Mouse (Mus musculus): Measurements from ENCODE around the gene Slc39a1. TPM values are rescaled to one million over a fixed set of nuclear protein-coding genes. Genes with fewer than 3 reads are reported as not detected.

Gene Slc39a1
- polyA plus RNA-seq, 1 experiment from 2014 or later = 114 TPM

DNA sequence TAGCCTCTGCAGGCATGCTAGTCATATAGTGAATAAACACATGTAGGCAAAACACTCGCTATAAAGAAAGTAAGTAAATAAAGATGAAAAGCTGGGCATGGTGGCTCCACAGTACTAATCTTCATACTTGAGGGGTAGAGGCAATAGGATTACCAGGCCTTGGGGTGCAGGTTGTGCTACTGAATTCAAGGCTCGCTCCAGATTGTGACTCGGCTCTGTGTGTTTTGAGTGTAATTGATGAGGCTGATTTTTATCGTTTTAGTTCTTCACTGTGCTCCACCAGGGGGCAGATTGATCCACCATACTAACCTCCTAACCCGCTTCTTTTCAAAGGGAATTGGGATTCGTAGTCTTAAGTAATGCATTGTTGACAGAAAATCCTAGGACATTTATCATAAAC lies 27.9 kb upstream of the Slc39a1 start:
- Histone ChIP-seq H3K4me2 (replicated peaks) (peak overlapping the region; percentile 80), H3K27me3 (replicated peaks) (no peaks in the 10 kb centered on the region), H3K4me1 (replicated peaks) (peaks cover 9% of the 10 kb centered on the region), H3K27ac (peak overlapping the region; percentile 89), H3K9me3 (no peaks in the 10 kb centered on the region), H3K36me3 (0 out of 2 replicates have a peak, but pooled peaks cover 4% of the 10 kb centered on the region), H3K9ac (peak overlapping the region; percentile 55; the same call in 1 of the 2 replicates), H3K4me3 (replicated peaks) (peak overlapping the region; percentile 53)
- ATAC-seq = peak; percentile 71
- WGBS = 9% methylated on average over 6 of the region's 6 CpGs

GRCm38 (mm10) chr3:90220531-90220951 lies 27.4 kb upstream of the Slc39a1 start:
- peak; percentile 90 for ATAC-seq
- Histone ChIP-seq H3K4me3 (replicated peaks) (peak overlapping the region; percentile 53), H3K9ac (peak overlapping the region; percentile 55), H3K27me3 (replicated peaks) (no peaks in the 10 kb centered on the region), H3K9me3 (no peaks in the 10 kb centered on the region), H3K36me3 (0 out of 2 replicates have a peak, but pooled peaks cover 4% of the 10 kb centered on the region), H3K4me2 (replicated peaks) (peak overlapping the region; percentile 80), H3K4me1 (replicated peaks) (peaks cover 9% of the 10 kb centered on the region), H3K27ac (peak overlapping the region; percentile 89)
- WGBS = under 1% methylated on average over 20 of the region's 20 CpGs

- ATAC-seq = peak; percentile 5; the same call in 1 of the 2 replicates
- Histone ChIP-seq H3K4me3 (replicated peaks) (peak overlapping the region; percentile 53), H3K36me3 (0 out of 2 replicates have a peak, but pooled peaks cover 4% of the 10 kb centered on the region), H3K27me3 (replicated peaks) (no peaks in the 10 kb centered on the region), H3K4me2 (replicated peaks) (peak overlapping the region; percentile 80), H3K4me1 (replicated peaks) (peaks cover 9% of the 10 kb centered on the region), H3K9ac (peak overlapping the region; percentile 55), H3K27ac (peak overlapping the region; percentile 89; the same call in 1 of the 2 replicates), H3K9me3 (no peaks in the 10 kb centered on the region)
- 15% methylated on average over 5 of the region's 5 CpGs for WGBS
These were observed 26.8 kb upstream of the Slc39a1 start for GRCm38 (mm10) chr3:90221123-90221522.

DNA sequence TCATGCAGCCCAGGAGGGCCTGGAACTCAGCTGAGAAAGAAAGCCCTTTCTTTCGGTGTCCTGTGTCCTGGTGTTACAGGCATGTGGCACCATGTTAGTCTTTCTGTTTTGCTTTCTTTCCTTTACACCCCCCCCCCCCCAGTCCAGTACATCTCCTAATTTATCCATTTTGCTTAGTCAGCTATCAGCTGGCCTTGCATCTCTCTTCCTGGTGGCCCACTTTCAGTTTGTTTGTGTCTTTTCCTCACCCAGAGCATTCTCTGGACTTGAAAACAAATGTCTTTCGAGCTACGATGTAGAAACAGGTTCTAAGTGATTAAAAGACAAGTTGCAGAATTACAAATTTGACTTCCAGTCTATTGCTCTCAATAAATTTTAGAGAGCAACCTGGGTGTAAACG lies 25.5 kb upstream of the Slc39a1 start:
- Histone ChIP-seq H3K4me3 (replicated peaks) (no peak overlapping the region), H3K4me2 (replicated peaks) (no peak overlapping the region), H3K9me3 (no peaks in the 10 kb centered on the region), H3K27me3 (replicated peaks) (no peaks in the 10 kb centered on the region), H3K9ac (no peak overlapping the region), H3K27ac (no peak overlapping the region), H3K36me3 (0 out of 2 replicates have a peak, but pooled peaks cover 4% of the 10 kb centered on the region), H3K4me1 (replicated peaks) (peaks cover 9% of the 10 kb centered on the region)
- 86% methylated on average over 4 of the region's 4 CpGs for WGBS
- no peak for ATAC-seq

DNA sequence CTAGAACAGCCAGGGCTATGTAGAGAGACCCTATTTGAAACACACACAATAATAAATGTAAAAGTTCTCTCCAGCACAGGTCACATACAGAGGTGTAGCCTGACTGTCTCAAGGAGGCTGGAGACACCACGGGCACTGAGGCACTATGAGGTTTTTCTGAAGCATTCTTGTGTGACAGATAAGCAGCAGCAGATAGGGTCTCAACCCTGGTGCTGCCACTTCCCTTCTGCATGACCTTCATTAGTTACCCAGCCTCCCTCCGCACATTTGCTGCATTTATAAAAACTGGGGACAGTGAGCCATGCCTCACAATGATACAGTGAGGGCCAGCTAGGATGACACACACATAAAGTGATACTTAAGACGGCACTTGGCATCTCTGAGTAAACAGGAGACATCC lies 25.0 kb upstream of the Slc39a1 start:
- Histone ChIP-seq H3K9me3 (no peaks in the 10 kb centered on the region), H3K27me3 (replicated peaks) (no peaks in the 10 kb centered on the region), H3K4me2 (replicated peaks) (no peak overlapping the region), H3K9ac (no peak overlapping the region), H3K4me1 (replicated peaks) (peaks cover 9% of the 10 kb centered on the region), H3K27ac (no peak overlapping the region), H3K36me3 (0 out of 2 replicates have a peak, but pooled peaks cover 4% of the 10 kb centered on the region), H3K4me3 (replicated peaks) (no peak overlapping the region)
- 69% methylated on average over 3 of the region's 3 CpGs for WGBS
- ATAC-seq = no peak

GRCm38 (mm10) chr3:90224331-90224730 lies 23.6 kb upstream of the Slc39a1 start:
- ATAC-seq = no peak
- no peaks in the 10 kb centered on the region for H3K27me3 ChIP-seq (replicated peaks)
- H3K4me2 ChIP-seq (replicated peaks) = no peak overlapping the region
- H3K4me1 ChIP-seq (replicated peaks) = peaks cover 9% of the 10 kb centered on the region
- H3K4me3 ChIP-seq (replicated peaks) = no peak overlapping the region
- no peak overlapping the region for H3K9ac ChIP-seq
- 0 out of 2 replicates have a peak, but pooled peaks cover 4% of the 10 kb centered on the region for H3K36me3 ChIP-seq
- 83% methylated on average over 10 of the region's 10 CpGs for WGBS
- H3K27ac ChIP-seq = no peak overlapping the region
- H3K9me3 ChIP-seq = no peaks in the 10 kb centered on the region

- 10% methylated on average over 8 of the region's 8 CpGs for WGBS
- peaks cover 2% of the 10 kb centered on the region; the same call in 1 of the 2 replicates for H3K4me1 ChIP-seq (replicated peaks)
- H3K27ac ChIP-seq = peak overlapping the region; percentile 88; the same call in 1 of the 2 replicates
- peak overlapping the region; percentile 75 for H3K4me3 ChIP-seq (replicated peaks)
- H3K27me3 ChIP-seq (replicated peaks) = no peaks in the 10 kb centered on the region
- peak overlapping the region; percentile 26; the same call in 1 of the 2 replicates for H3K9ac ChIP-seq
- H3K4me2 ChIP-seq (replicated peaks) = peak overlapping the region; percentile 76
- H3K9me3 ChIP-seq = no peaks in the 10 kb centered on the region
- peaks cover 15% of the 10 kb centered on the region for H3K36me3 ChIP-seq
- ATAC-seq = no peak
These were observed 16.9 kb upstream of the Slc39a1 start for GRCm38 (mm10) chr3:90231075-90231474.

DNA sequence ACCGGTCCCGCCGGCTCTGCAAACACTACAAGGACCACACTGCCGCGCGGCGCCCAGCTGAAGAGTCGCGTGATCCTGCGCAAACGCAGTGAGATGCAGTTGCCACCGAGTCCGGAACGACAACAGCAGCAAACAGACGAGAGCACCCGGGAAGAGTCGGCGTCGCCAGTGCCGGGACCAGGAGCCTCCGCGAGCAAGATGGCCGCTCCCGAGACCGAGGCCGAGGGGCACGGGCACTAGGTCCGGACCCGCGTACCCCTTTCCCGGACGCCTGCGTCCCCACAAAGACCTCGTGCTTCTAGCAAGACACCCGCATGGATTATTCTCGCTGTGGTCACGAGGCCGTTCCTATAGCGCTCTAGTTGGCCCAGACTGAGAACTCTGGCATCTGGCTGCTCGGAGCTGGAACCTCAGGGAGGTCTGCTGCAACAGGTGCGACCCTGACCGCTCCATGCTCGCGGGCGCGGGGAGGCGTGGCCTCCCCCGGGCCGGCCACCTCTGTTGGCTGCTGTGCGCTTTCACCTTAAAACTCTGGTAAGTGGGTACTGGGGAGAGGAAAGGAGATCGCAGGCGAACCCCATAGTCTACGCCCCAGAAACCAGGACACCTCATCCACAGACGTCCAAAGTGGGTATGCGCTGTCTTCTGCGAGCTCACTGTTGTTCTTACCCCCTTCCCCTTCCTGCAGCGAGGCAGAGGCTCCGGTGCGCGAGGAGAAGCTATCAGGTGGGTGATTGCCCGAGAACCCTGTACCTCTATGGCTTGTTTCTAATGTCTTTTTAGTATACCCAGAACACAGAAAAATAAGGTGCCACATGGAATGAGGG lies 16.3 kb upstream of the Slc39a1 start, which contains the start of gene Jtb:
Gene Jtb, plus strand, starts transcription at position 91 of the 827 bp plus-strand sequence.
- Histone ChIP-seq H3K9me3 (no peaks in the 10 kb centered on the region), H3K4me3 (replicated peaks) (peak within 1 kb of the TSS; percentile 75), H3K9ac (peak within 1 kb of the TSS; percentile 84), H3K27me3 (replicated peaks) (no peaks in the 10 kb centered on the region), H3K4me1 (replicated peaks) (peaks cover 2% of the 10 kb centered on the region; the same call in 1 of the 2 replicates), H3K4me2 (replicated peaks) (peak within 1 kb of the TSS; percentile 76), H3K36me3 (peaks cover 15% of the 10 kb centered on the region), H3K27ac (peak within 1 kb of the TSS; percentile 88)
- ATAC-seq = peak; percentile 99
- WGBS = under 1% methylated on average over 61 of the region's 61 CpGs

DNA sequence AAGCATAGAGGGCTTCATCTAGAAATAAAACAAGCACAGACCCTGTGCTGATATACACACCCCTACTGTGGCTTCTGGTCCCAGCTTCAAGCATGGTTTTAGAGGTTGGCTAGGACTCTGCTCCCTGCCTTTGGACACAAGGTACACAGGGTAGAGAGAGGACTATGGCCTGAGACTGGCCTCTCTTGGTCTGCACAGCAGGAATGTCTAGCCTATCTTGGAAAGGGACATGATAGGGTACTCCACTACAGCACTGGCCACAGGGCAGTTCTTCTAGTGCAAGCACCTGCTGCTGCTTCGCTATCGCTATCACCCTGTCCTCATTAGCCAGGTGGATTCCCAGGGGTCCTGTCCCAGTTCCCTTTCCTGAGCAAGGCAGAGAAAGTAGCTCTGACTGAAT lies 6.7 kb upstream of the Slc39a1 start:
- 91% methylated on average over 2 of the region's 2 CpGs for WGBS
- Histone ChIP-seq H3K27ac (no peak overlapping the region), H3K27me3 (replicated peaks) (no peaks in the 10 kb centered on the region), H3K4me2 (replicated peaks) (no peak overlapping the region), H3K36me3 (no peaks in the 10 kb centered on the region), H3K9ac (no peak overlapping the region), H3K4me1 (replicated peaks) (peaks cover 13% of the 10 kb centered on the region), H3K4me3 (replicated peaks) (no peak overlapping the region), H3K9me3 (no peaks in the 10 kb centered on the region)
- no peak for ATAC-seq

DNA sequence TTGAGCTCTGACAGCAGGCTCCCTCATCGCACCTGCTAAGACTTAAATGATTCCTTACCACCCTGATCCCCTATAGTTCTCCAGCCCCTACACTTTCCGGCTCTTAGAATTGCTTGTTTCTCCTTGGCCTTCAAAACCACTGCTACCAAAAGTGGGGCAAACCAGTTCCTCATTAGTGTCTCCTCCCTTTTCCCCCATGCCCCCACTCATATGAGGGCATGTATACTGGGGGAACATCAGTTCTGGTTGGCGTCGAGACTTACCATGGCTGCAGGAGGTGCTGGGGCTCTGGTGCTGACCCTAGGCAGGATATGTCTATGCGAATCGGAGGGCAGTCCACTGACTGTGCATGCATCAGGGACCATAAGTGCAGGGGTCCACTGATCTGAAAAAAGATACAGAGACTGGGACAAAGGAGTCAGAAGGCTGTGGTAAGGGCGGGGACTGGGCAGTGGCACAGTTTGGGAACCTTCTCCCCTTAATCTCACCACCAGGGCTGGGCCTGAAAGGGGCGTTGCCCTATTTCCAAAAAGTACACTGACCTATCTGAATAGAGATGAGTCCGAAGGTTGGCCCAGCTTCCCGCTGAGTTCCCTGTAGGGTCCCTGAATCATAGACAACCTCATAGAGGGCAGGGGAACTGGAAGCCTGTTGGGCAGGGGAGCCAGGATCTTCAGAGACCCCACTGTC lies 6.2 kb upstream of the Slc39a1 start:
- peak overlapping the region; percentile 74; the same call in 1 of the 2 replicates for H3K4me2 ChIP-seq (replicated peaks)
- 85% methylated on average over 10 of the region's 10 CpGs for WGBS
- H3K9ac ChIP-seq = no peak overlapping the region
- H3K4me3 ChIP-seq (replicated peaks) = no peak overlapping the region
- ATAC-seq = no peak
- H3K36me3 ChIP-seq = no peaks in the 10 kb centered on the region
- peaks cover 13% of the 10 kb centered on the region for H3K4me1 ChIP-seq (replicated peaks)
- H3K9me3 ChIP-seq = no peaks in the 10 kb centered on the region
- no peak overlapping the region for H3K27ac ChIP-seq
- H3K27me3 ChIP-seq (replicated peaks) = no peaks in the 10 kb centered on the region

DNA sequence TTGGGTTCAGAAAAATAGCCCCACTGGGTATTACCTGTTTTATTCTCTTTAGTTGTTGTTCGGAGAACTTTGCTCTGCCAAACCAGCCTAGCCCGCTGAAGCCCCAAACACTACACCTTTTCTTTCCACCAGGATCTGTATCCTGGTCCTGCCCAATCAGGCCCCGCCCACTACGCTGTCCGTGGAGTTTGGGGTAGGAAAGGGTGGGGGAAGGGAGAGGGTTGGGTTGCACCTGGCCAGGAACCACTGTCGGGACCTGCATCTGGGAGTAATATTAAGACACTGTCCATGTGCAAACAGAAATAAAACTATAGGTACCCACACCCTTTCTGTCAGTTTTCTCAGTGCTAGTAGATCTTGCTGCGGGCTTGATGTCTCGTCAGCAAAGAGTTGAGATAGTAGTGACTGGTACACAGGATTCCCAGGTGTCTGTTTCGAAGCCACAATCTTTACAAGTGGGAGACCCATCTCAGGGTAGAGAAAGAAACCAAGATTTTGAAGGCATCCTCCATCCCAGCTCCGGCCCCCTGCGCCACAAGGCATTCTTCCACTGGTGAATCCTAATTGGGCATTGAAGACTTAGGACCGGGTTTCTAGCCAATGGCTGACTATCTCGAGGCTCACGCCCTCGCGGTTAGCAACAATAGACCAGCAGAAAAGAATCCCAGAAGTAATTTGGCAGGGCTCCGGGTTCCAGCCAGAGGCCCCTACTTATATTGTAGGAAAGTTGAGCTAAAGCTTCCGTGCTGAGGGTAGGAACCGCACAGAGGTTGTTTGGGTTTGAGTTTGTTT lies 4.8 kb upstream of the Slc39a1 start, which contains the start of gene Creb3l4:
Gene Creb3l4, minus strand, starts transcription at position 529 of the 792 bp plus-strand sequence.
- Histone ChIP-seq H3K27me3 (replicated peaks) (no peaks in the 10 kb centered on the region), H3K4me2 (replicated peaks) (peak within 1 kb of the TSS; percentile 74), H3K27ac (peak within 1 kb of the TSS; percentile 52), H3K9ac (peak within 1 kb of the TSS; percentile 26), H3K4me3 (replicated peaks) (peak within 1 kb of the TSS; percentile 26), H3K9me3 (no peaks in the 10 kb centered on the region), H3K36me3 (no peaks in the 10 kb centered on the region), H3K4me1 (replicated peaks) (peaks cover 17% of the 10 kb centered on the region)
- WGBS = 8% methylated on average over 19 of the region's 19 CpGs
- ATAC-seq = peak; percentile 64

All from intestine, embryonic 15.5 days (tissue).